Mouse (Mus musculus): ENCODE measurements around the gene Mmp27. TPM values are rescaled to one million over a fixed set of nuclear protein-coding genes. Genes with fewer than 3 reads are reported as not detected.

Mmp27 gene
- polyA plus RNA-seq, 1 experiment from 2014 or later, result not detected

- H3K4me1 ChIP-seq (ENCODE audit: control insufficient read depth, insufficient read depth, low read length), result no peaks in the 10 kb centered on the region
- no peak within 1 kb of the TSS for H3K4me3 ChIP-seq (replicated peaks; ENCODE audit: low read depth, low read length)
- 86% methylated on average over 8 of the region's 8 CpGs for WGBS
- no peak for DNase-seq
- H3K27ac ChIP-seq (replicated peaks; ENCODE audit: low read depth, low read length), result no peak within 1 kb of the TSS
- H3K4me2 ChIP-seq (ENCODE audit: low read length), result no peak within 1 kb of the TSS
- H3K9ac ChIP-seq (replicated peaks; ENCODE audit: low read length), result no peak within 1 kb of the TSS
- H3K27me3 ChIP-seq (ENCODE audit: control insufficient read depth, insufficient read depth, low read length), result no peaks in the 10 kb centered on the region
- no peak for ATAC-seq (ENCODE audit: low FRiP score, low TSS enrichment)
- H3K9me3 ChIP-seq (ENCODE audit: control insufficient read depth, low read length), result no peaks in the 10 kb centered on the region
- no peaks in the 10 kb centered on the region for H3K36me3 ChIP-seq (ENCODE audit: control insufficient read depth, insufficient read depth, low read length)
These were observed 12.8 kb upstream of the Mmp27 start, which contains the start of gene Mmp8 for GRCm38 (mm10) chr9:7558221-7559017. Mmp8 (plus strand) TSS chr9:7558456.

- Histone ChIP-seq H3K36me3 (ENCODE audit: control insufficient read depth, insufficient read depth, low read length) (no peaks in the 10 kb centered on the region), H3K27me3 (ENCODE audit: control insufficient read depth, insufficient read depth, low read length) (no peaks in the 10 kb centered on the region), H3K27ac (replicated peaks; ENCODE audit: low read depth, low read length) (no peak overlapping the region), H3K4me2 (ENCODE audit: low read length) (no peak overlapping the region), H3K4me1 (ENCODE audit: control insufficient read depth, insufficient read depth, low read length) (no peaks in the 10 kb centered on the region), H3K9me3 (ENCODE audit: control insufficient read depth, low read length) (no peaks in the 10 kb centered on the region), H3K4me3 (replicated peaks; ENCODE audit: low read depth, low read length) (no peak overlapping the region), H3K9ac (replicated peaks; ENCODE audit: low read length) (no peak overlapping the region)
- DNase-seq (no peak), ATAC-seq (ENCODE audit: low FRiP score, low TSS enrichment) (no peak)
- 50% methylated on average over 4 of the region's 4 CpGs for WGBS
These were observed 11.2 kb upstream of the Mmp27 start for GRCm38 (mm10) chr9:7560026-7560425.

- no peaks in the 10 kb centered on the region for H3K27me3 ChIP-seq (ENCODE audit: control insufficient read depth, insufficient read depth, low read length)
- no peaks in the 10 kb centered on the region for H3K4me1 ChIP-seq (ENCODE audit: control insufficient read depth, insufficient read depth, low read length)
- no peak overlapping the region for H3K27ac ChIP-seq (replicated peaks; ENCODE audit: low read depth, low read length)
- ATAC-seq (ENCODE audit: low FRiP score, low TSS enrichment) (no peak), DNase-seq (no peak)
- no peaks in the 10 kb centered on the region for H3K9me3 ChIP-seq (ENCODE audit: control insufficient read depth, low read length)
- H3K36me3 ChIP-seq (ENCODE audit: control insufficient read depth, insufficient read depth, low read length), result no peaks in the 10 kb centered on the region
- WGBS, result 78% methylated on average over 7 of the region's 7 CpGs
- no peak overlapping the region for H3K9ac ChIP-seq (replicated peaks; ENCODE audit: low read length)
- H3K4me2 ChIP-seq (ENCODE audit: low read length), result no peak overlapping the region
- no peak overlapping the region for H3K4me3 ChIP-seq (replicated peaks; ENCODE audit: low read depth, low read length)
These were observed 3.8 kb upstream of the Mmp27 start for GRCm38 (mm10) chr9:7567376-7567775.

- H3K36me3 ChIP-seq (ENCODE audit: control insufficient read depth, insufficient read depth, low read length), result no peaks in the 10 kb centered on the region
- no peak for DNase-seq
- no peaks in the 10 kb centered on the region for H3K9me3 ChIP-seq (ENCODE audit: control insufficient read depth, low read length)
- no peak overlapping the region for H3K4me3 ChIP-seq (replicated peaks; ENCODE audit: low read depth, low read length)
- no peak overlapping the region for H3K27ac ChIP-seq (replicated peaks; ENCODE audit: low read depth, low read length)
- 83% methylated on average over 2 of the region's 2 CpGs for WGBS
- ATAC-seq (ENCODE audit: low FRiP score, low TSS enrichment), result no peak
- H3K4me1 ChIP-seq (ENCODE audit: control insufficient read depth, insufficient read depth, low read length), result no peaks in the 10 kb centered on the region
- no peak overlapping the region for H3K4me2 ChIP-seq (ENCODE audit: low read length)
- no peaks in the 10 kb centered on the region for H3K27me3 ChIP-seq (ENCODE audit: control insufficient read depth, insufficient read depth, low read length)
- H3K9ac ChIP-seq (replicated peaks; ENCODE audit: low read length), result no peak overlapping the region
These were observed 3.3 kb upstream of the Mmp27 start for GRCm38 (mm10) chr9:7567923-7568322.

GRCm38 (mm10) chr9:7570485-7570884 is 711 bp upstream of the Mmp27 start:
- WGBS, result 85% methylated on average over 1 of the region's 1 CpGs
- DNase-seq (no peak), ATAC-seq (ENCODE audit: low FRiP score, low TSS enrichment) (no peak)

GRCm38 (mm10) chr9:7572188-7572587 is 992 bp downstream of the Mmp27 start:
- Histone ChIP-seq H3K27me3 (ENCODE audit: control insufficient read depth, insufficient read depth, low read length) (no peaks in the 10 kb centered on the region), H3K4me3 (replicated peaks; ENCODE audit: low read depth, low read length) (no peak overlapping the region), H3K36me3 (ENCODE audit: control insufficient read depth, insufficient read depth, low read length) (no peaks in the 10 kb centered on the region), H3K27ac (replicated peaks; ENCODE audit: low read depth, low read length) (no peak overlapping the region), H3K4me1 (ENCODE audit: control insufficient read depth, insufficient read depth, low read length) (no peaks in the 10 kb centered on the region), H3K4me2 (ENCODE audit: low read length) (no peak overlapping the region), H3K9ac (replicated peaks; ENCODE audit: low read length) (no peak overlapping the region), H3K9me3 (ENCODE audit: control insufficient read depth, low read length) (no peaks in the 10 kb centered on the region)
- ATAC-seq (ENCODE audit: low FRiP score, low TSS enrichment) (no peak), DNase-seq (no peak)
- 95% methylated on average over 7 of the region's 7 CpGs for WGBS

More at GRCm38 (mm10) chr9:7570485-7570884, 711 bp upstream of the Mmp27 start:
- no peak overlapping the region for H3K4me3 ChIP-seq (replicated peaks; ENCODE audit: low read depth, low read length)
- H3K4me2 ChIP-seq (ENCODE audit: low read length), result no peak overlapping the region
- no peaks in the 10 kb centered on the region for H3K4me1 ChIP-seq (ENCODE audit: control insufficient read depth, insufficient read depth, low read length)
- H3K36me3 ChIP-seq (ENCODE audit: control insufficient read depth, insufficient read depth, low read length), result no peaks in the 10 kb centered on the region
- H3K9me3 ChIP-seq (ENCODE audit: control insufficient read depth, low read length), result no peaks in the 10 kb centered on the region
- H3K9ac ChIP-seq (replicated peaks; ENCODE audit: low read length), result no peak overlapping the region
- H3K27ac ChIP-seq (replicated peaks; ENCODE audit: low read depth, low read length), result no peak overlapping the region
- no peaks in the 10 kb centered on the region for H3K27me3 ChIP-seq (ENCODE audit: control insufficient read depth, insufficient read depth, low read length)

GRCm38 (mm10) chr9:7572663-7573308 is 1.6 kb downstream of the Mmp27 start:
- ATAC-seq (ENCODE audit: low FRiP score, low TSS enrichment), result no peak
- H3K4me2 ChIP-seq (ENCODE audit: low read length), result no peak overlapping the region
- no peak overlapping the region for H3K27ac ChIP-seq (replicated peaks; ENCODE audit: low read depth, low read length)
- no peak overlapping the region for H3K4me3 ChIP-seq (replicated peaks; ENCODE audit: low read depth, low read length)
- no peaks in the 10 kb centered on the region for H3K27me3 ChIP-seq (ENCODE audit: control insufficient read depth, insufficient read depth, low read length)
- H3K9me3 ChIP-seq (ENCODE audit: control insufficient read depth, low read length), result no peaks in the 10 kb centered on the region
- no peaks in the 10 kb centered on the region for H3K4me1 ChIP-seq (ENCODE audit: control insufficient read depth, insufficient read depth, low read length)
- H3K9ac ChIP-seq (replicated peaks; ENCODE audit: low read length), result no peak overlapping the region
- no peak for DNase-seq
- H3K36me3 ChIP-seq (ENCODE audit: control insufficient read depth, insufficient read depth, low read length), result no peaks in the 10 kb centered on the region
- 86% methylated on average over 2 of the region's 2 CpGs for WGBS

GRCm38 (mm10) chr9:7575526-7575925 is 4.3 kb downstream of the Mmp27 start:
- H3K36me3 ChIP-seq (ENCODE audit: control insufficient read depth, insufficient read depth, low read length), result no peaks in the 10 kb centered on the region

GRCm38 (mm10) chr9:7577371-7577770 is 6.2 kb downstream of the Mmp27 start:
- Histone ChIP-seq H3K36me3 (ENCODE audit: control insufficient read depth, insufficient read depth, low read length) (no peaks in the 10 kb centered on the region), H3K4me1 (ENCODE audit: control insufficient read depth, insufficient read depth, low read length) (no peaks in the 10 kb centered on the region), H3K27ac (replicated peaks; ENCODE audit: low read depth, low read length) (no peak overlapping the region), H3K4me3 (replicated peaks; ENCODE audit: low read depth, low read length) (no peak overlapping the region), H3K9me3 (ENCODE audit: control insufficient read depth, low read length) (no peaks in the 10 kb centered on the region), H3K9ac (replicated peaks; ENCODE audit: low read length) (no peak overlapping the region), H3K27me3 (ENCODE audit: control insufficient read depth, insufficient read depth, low read length) (no peaks in the 10 kb centered on the region), H3K4me2 (ENCODE audit: low read length) (no peak overlapping the region)
- no peak for DNase-seq
- no peak for ATAC-seq (ENCODE audit: low FRiP score, low TSS enrichment)
- 94% methylated on average over 2 of the region's 2 CpGs for WGBS

More at GRCm38 (mm10) chr9:7575526-7575925, 4.3 kb downstream of the Mmp27 start:
- DNase-seq, result no peak
- Histone ChIP-seq H3K4me3 (replicated peaks; ENCODE audit: low read depth, low read length) (no peak overlapping the region), H3K9ac (replicated peaks; ENCODE audit: low read length) (no peak overlapping the region), H3K4me1 (ENCODE audit: control insufficient read depth, insufficient read depth, low read length) (no peaks in the 10 kb centered on the region), H3K4me2 (ENCODE audit: low read length) (no peak overlapping the region), H3K27ac (replicated peaks; ENCODE audit: low read depth, low read length) (no peak overlapping the region), H3K27me3 (ENCODE audit: control insufficient read depth, insufficient read depth, low read length) (no peaks in the 10 kb centered on the region), H3K9me3 (ENCODE audit: control insufficient read depth, low read length) (no peaks in the 10 kb centered on the region)
- 77% methylated on average over 3 of the region's 3 CpGs for WGBS
- no peak for ATAC-seq (ENCODE audit: low FRiP score, low TSS enrichment)

Measured in midbrain, embryonic 14.5 days (tissue).